Mouse (Mus musculus): ENCODE data around the gene Ntrk1.

Ntrk1 gene

GRCm38 (mm10) chr3:87785156-87785555, 9.8 kb downstream of the Ntrk1 start:
- no peak for DNase-seq

- no peak for DNase-seq
These were observed 11.5 kb downstream of the Ntrk1 start for GRCm38 (mm10) chr3:87783282-87784023.

DNA sequence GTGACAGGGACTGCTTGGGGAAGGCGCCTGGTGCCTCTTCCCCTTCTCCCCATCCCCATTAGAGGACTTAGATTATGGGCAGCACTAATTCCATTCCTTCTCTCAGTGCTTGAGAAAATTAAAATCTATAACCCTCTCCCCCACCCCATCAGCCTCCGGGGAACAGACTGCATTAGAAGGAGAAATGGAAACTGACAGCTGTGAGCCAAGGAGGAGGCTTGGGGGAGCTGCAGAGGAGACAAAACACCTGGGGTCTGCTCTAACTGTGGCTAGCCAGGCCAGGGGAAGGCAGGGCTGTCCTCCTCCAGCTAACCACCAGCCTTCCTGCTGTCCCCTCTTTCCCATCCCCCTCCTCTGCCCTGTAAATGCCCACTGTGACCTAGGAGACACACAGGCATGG, 15.9 kb downstream of the Ntrk1 start:
- no peak for DNase-seq

DNA sequence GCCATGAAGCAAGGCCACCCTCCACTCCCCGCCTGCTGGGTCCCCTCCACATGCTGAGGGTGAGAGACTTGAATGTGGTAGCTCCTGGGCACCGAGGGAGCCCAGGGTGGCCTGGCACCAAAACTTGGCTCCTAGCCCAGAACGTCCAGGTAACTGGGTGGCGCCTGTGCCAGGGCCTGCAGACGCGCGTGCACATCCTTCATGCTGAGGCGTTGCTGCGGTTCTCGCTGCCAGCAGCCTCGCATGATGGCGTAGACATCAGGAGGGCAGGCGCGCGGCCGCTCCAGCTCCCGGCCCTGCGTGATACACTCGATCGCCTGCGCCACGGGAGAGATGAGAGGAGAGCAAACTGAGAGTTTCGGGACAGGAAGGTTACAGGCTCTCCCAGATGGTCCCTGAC, 16.7 kb downstream of the Ntrk1 start:
- DNase-seq, result no peak

DNA sequence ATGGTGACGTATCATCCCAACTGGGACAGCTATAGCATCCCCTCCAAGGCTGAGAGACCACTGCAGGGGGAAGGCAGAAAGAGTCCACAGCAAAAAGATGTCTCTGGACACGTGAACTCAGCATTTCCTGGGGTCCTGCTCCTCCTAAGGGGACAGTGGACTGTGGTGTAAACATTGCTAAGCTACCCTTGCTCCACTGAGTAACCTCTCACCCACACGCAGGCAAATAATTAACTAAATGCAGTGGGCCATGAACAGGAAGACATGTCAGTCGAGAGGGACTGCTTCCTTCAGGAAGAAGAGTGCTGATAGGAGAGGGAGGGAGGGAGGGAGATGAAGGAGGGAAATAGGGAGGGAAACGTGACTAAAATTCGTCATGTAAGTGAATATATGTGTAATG, 23.9 kb downstream of the Ntrk1 start:
- no peak for DNase-seq

- peak; percentile 21 for DNase-seq
These were observed 24.7 kb downstream of the Ntrk1 start for GRCm38 (mm10) chr3:87770280-87770679.

DNA sequence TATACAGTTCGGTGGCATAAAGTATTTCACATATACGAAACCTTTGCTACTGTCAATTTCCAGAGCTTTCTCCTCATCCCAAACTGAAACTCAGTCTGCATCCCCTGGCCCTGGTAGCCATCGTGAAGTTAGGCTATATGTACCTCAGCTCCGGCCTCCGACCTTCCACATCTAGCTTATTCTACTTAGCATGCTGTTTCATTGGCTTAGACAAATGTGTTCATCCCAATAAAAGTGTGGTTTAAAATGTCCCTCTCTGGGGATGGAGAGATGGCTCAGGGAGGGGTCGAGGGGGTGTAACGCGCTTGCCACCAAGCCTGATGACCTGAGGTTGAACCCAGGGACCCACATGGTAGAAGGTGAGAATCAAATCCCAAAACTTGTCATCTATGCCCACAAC, 25.5 kb downstream of the Ntrk1 start:
- DNase-seq, result no peak

- no peak for DNase-seq
These were observed 26.1 kb downstream of the Ntrk1 start for GRCm38 (mm10) chr3:87768844-87769243.

DNA sequence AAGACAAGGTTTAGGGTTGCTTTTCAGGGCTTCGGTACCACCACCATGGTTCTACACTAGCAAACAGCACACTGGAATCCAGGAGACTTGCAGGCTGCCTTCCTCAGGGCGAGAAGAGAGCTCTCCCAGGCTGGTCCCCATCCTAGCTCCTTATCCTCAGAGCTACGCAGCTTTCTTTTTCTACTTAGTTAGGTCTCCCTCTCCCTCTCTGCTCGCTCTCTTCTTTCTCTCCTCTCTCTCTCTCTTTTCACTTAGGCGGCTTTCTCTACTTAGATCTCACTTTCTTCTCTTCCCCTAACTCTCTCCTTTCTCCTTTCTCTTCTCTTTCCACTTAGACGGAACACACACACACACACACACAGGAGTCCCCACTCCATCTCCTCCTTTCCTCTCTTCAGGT, 26.5 kb downstream of the Ntrk1 start:
- no peak for DNase-seq

DNA sequence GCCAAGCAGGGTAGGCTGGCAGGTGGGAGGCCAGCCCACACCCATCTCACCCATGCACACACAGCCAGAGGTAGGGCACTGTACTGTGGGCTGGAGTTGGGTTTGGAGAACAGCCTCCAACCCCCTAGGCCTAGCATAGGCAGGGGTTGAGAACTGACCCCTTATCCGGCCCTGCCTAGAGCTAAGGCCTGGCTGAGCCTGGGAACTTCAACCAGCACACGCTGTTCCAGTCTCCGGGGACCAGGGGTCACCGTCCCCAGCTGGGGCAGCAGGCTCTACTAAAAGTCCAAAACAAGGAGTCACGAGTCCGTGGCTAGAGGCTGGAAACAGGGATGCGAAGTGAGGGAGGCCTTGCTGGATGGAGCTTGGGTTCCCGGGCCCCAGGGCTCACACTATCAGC, 27.2 kb downstream of the Ntrk1 start:
- DNase-seq, result no peak

DNA sequence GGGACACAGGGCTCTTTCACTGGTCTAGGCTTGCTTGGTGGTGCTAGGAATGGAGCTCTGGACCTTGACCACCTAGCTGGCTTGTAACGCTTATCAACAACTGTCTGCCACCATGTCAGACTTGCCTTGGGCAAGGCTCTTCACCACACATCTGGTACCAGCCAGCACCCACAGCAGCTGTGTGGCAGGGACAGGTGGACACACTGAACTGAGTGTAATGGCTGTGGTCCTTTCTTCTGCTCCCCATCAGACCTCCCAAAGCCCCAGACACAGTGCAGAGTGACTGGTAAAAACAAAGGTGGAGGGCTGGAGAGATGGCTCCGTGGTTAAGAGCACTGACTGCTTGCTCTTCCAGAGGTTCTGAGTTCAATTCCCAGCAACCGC, 28.7 kb downstream of the Ntrk1 start:
- no peak for DNase-seq

DNA sequence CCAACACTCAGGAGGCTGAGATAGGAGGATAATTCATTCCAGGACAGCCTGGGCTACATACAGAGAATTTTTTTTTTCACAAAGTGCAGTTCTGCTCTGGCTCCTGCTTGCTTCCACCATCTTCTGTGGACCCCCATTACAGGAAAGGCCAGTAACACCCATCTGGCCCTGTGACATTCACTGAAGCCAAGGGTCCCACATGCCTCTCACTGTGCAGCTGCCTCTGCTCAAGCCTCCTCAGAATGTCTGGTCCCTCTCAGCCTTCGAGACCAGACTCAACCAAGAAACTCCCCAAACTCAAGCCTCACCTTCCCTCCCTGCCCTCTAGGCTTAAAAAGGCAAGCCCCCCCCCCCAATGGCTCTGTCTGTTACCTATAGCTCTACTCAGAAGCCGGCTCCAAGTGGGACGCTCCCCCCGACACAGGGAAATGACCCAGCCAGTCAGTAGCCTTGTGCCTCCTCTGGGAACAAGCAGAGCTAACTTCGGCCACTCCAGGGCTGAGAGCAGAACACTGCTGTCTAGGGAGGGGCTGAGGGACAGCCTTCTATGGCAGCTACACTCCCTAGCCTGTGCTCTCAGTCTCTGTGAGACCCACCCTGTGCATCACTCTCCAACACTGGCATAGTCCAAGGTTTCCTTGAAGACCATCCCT, 29.2 kb downstream of the Ntrk1 start:
- DNase-seq, result no peak

- no peak for DNase-seq
These were observed 29.9 kb downstream of the Ntrk1 start for GRCm38 (mm10) chr3:87765091-87765490.

DNA sequence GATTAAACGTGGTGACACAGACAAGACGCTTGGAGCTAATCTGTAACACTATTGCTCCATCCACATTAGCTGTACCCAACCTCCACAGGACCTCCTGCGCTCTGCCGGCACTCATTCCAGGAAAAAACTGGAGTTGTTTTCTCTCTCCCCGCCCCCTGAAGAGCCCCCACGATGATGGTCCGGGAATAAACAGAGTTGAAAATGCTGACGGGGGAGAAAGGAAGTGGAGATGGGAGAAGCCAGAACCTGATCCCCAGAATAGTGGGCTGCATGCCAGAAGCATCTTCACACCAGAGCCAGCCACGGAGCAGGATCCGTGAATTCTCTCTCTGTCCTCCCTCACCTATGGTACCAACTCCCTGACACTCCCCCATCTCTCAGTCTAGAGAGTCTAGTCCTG, 30.5 kb downstream of the Ntrk1 start:
- no peak for DNase-seq

GRCm38 (mm10) chr3:87763683-87764289, 31.2 kb downstream of the Ntrk1 start:
- DNase-seq, result no peak

DNA sequence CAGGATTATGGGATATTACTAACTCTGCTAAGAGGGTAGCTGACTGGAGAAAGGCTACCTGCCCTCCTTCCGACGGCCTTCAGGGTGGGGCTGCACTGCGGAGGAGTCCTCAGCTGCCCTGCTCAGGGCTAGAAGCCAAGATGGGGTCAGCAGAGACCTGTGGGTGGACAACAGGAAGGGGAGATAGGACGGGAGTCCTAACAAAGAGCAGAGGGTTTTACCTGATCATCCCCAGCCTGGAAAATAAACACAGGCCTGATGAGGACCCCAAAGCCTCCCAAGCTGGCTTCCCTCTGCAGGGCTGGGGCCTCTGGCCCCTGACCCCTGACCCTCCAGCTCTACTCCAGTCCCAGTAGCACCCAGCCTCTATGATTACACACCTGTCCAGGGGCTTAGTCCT, 31.8 kb downstream of the Ntrk1 start:
- no peak for DNase-seq

GRCm38 (mm10) chr3:87761408-87762375, 33.3 kb downstream of the Ntrk1 start:
- DNase-seq, result no peak

GRCm38 (mm10) chr3:87758641-87759040, 36.3 kb downstream of the Ntrk1 start:
- DNase-seq, result no peak

DNA sequence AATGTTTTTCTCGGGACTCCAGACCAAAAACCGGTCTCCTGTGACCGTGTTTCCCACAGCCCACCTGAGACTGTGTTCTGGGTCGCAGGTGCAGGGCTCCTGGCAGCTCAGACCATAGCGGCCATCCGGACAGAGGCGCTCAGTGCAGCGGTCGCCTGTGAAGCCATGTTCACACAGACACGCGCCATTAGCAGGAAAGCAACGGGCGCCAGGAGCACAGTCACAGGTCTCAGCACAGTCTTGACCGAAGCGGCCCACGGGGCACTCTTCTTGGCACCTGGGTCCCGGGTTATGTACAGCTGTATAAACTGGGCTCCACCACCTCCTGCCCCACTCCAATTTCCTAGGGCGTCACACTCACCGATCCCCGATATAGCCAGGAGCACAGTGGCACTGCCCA, 38.5 kb downstream of the Ntrk1 start:
- no peak for DNase-seq

GRCm38 (mm10) chr3:87755964-87756363, 39.0 kb downstream of the Ntrk1 start:
- DNase-seq, result peak; percentile 74

DNA sequence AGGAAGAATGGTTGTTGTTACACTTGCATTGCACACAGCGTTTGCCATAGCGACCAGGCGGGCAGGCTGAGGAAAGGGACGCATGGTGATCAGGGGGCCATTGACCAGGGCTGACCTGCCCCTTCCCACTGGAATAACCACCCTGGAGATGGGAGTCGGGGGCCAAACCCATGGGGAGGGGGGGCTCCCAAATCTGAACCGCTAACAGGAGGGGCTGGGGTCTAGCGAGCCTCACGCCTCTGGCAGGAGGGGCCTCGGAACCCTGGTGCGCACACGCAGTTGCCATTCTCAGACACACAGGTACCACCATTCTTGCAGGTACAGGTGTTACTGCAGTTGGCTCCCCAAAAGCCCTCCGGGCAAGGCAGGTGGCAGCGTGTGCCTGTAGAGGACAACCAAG, 41.1 kb downstream of the Ntrk1 start:
- DNase-seq, result no peak

DNA sequence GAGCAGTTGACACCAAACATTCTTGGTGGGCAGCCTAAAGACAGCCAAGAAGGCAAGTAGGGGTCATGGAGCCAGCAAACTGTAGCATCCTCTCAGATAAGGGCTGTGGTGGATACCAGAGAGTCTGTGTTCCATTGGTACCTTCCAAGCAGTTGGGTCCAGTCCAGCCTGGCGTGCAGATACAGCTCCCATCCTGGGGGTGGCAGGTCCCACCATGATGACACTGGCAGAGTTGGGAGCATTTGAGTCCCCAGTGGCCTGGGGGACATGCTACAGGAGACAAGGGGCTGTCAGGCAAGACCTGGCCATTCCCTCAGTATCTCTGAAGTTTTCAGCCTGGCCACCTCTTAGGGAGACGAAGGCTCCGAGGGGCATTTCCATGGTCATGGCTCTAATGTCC, 42.4 kb downstream of the Ntrk1 start:
- no peak for DNase-seq

DNA sequence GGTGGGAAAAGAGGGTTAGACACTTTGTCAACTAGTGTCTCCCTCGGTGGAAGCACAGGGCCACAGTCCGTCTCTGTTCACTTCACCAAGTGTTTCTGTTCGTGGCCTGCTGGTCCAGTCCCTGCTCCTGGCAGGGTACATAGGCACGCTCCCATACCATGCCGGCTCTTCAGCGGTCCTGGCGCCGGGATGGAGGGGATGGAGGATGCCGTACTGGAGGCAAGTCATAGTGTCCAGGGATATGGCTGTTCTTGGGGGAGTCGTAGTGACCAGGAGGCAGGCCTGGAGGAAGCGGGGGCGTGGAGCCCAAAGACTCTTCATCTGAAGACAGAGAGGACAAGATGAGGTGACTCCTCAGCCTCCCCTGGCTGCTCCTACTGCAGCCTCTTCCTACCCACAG, 45.0 kb downstream of the Ntrk1 start:
- DNase-seq, result no peak

Data from cerebellum, adult 11 months (tissue).